Mouse (Mus musculus) heart, postnatal 0 days (tissue): ENCODE measurements around the gene Zfp160.

Source experiments
- CTCF ChIP-seq: IDR thresholded peaks from 2 replicates; pipeline ENCODE4 v1.5.1; 2016; ENCODE audit warnings: antibody characterized with exemption, control low read depth, low read depth
- EP300 ChIP-seq: IDR thresholded peaks from 2 replicates; pipeline ENCODE4 v1.6.1; 2016; ENCODE audit warnings: antibody characterized with exemption, low read depth

DNA sequence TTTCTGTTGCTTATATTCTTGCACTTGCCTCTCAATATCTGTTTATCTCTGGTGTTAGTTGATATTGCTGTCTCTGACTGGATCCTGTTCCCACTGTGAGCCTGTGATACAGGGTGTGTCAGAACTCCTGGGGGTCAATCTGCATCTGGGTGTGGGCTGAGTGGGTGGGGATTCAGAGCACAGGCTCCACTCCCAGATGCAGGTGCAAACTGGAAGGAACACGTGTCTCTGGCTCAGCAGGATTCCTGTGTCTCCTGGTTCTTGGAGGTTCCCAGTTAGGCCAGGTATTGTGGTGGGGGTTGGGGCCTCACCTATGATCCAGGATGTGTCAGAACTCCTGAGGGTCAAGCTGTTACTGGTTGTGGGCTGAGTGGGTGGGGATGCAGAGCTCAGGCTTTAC lies 56.8 kb downstream of the Zfp160 start:
- TF ChIP-seq EP300, result no peak
- TF ChIP-seq CTCF, result no peak
